Mouse (Mus musculus) neural tube, embryonic 11.5 days (tissue): ENCODE results near the gene Sbk3. TPM values are rescaled to one million over a fixed set of nuclear protein-coding genes. Genes with fewer than 3 reads are reported as not detected.
"Not testable (repeated sequence)": the region's sequence is repeated elsewhere in the genome, so short reads cannot be mapped to it uniquely, and the experiment has no call there.

Source experiments
- ATAC-seq: fragments of 200-750 bp; cut with Nextera tagmentation; 2 replicates; pipeline ENCODE4 v1.8.0; 2017; ENCODE audit warnings: moderate number of reproducible peaks, mild to moderate bottlenecking, moderate TSS enrichment, moderate library complexity; ENCODE audit not compliant: insufficient read depth, low FRiP score, low TSS enrichment
- DNase-seq: peaks from one replicate; pipeline ENCODE4 v3.0.0-alpha.2; 2015; ENCODE audit warnings: low spot score
- H3K27ac ChIP-seq: fragments of 300-500 bp; sonication (generic); 2 replicates; pipeline ENCODE4 v1.5.1; 2014; ENCODE audit warnings: low read depth, mild to moderate bottlenecking, low read length
- H3K27me3 ChIP-seq: fragments of 300-500 bp; sonication (generic); 2 replicates; pipeline ENCODE4 v1.6.1; 2014; ENCODE audit warnings: mild to moderate bottlenecking, low read length, mixed read lengths; ENCODE audit not compliant: control insufficient read depth, insufficient read depth
- H3K36me3 ChIP-seq: fragments of 300-500 bp; sonication (generic); 2 replicates; pipeline ENCODE4 v1.6.1; 2014; ENCODE audit warnings: mild to moderate bottlenecking, low read length, moderate library complexity, mixed read lengths; ENCODE audit not compliant: control insufficient read depth, insufficient read depth
- H3K4me1 ChIP-seq: fragments of 300-500 bp; sonication (generic); 2 replicates; pipeline ENCODE4 v1.6.1; 2014; ENCODE audit warnings: low read length, mixed read lengths; ENCODE audit not compliant: control insufficient read depth, insufficient read depth
- H3K4me2 ChIP-seq: fragments of 300-500 bp; sonication (generic); 2 replicates; pipeline ENCODE4 v1.6.1; 2014; ENCODE audit warnings: low read depth, mild to moderate bottlenecking, moderate library complexity
- H3K4me3 ChIP-seq: fragments of 300-500 bp; sonication (generic); 2 replicates; pipeline ENCODE4 v1.5.1; 2014; ENCODE audit warnings: low read depth, low read length
- H3K9ac ChIP-seq: fragments of 300-500 bp; sonication (generic); 2 replicates; pipeline ENCODE4 v1.6.1; 2014; ENCODE audit warnings: mild to moderate bottlenecking, low read length
- H3K9me3 ChIP-seq: fragments of 300-500 bp; sonication (generic); 2 replicates; pipeline ENCODE4 v1.6.1; 2016; ENCODE audit warnings: low read length; ENCODE audit not compliant: control insufficient read depth
- WGBS: fragments of 180-500 bp; shearing (Covaris S2); extraction: QIAGEN DNeasy Blood & Tissue Kit; methylation state at CpG from one replicate; pipeline ENCODE4 v1.1.7; 2014; 5-methylcytosine and 5-hydroxymethylcytosine counted together
- polyA plus RNA-seq: library from polyadenylated mRNA; unstranded; fragments of >200 nt; fragmentation: Nextera tagmentation; extraction: Ambion mirVana; gene quantifications from 2 replicates; pipeline ENCODE4 v1.2.1, GENCODE M21; 2014

The Sbk3 gene
- polyA plus RNA-seq, 1 experiment from 2014 or later, result 0.09 TPM

DNA sequence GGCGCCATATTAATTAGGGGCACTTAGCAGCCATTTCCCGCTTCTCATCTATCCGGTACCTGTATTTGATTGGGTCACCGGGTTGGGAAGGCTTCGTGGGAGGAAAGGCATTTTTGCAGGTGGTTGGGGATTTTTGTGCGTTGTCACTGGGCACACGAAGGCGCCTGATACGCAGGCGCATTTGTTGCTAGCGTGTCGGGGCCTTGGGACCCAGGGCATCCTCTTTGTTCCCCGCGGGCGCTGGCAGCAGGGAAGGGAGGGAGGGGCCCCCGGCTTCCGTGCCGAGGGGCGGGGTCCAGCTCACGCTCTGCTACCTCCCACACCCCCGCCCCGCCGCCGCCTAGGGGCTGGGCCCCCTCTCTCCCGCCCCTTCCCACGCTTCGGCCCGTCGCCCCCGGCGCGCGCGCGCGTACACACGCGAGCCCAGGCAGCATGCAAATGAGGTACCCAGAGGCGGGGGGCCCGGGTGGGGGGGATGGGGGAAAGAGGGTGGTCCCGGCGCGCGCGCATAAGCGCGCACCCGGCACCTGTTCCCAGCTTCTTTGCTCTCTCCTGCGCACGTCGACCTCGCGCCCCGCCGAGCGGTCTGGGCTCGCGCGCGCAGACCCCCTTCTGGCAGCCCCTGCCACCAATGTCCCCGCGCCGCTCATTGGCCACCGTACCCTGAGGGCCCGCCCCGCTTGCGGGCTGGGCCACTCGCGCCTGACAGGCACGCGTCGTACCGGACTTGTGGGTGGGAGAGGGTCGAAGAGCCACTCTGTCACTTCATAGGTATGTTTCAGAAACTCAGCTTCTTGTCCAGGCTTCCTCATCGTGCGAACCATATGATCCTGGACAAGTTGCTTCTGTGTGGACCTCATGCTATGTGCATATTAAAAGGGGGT lies 44.4 kb upstream of the Sbk3 start, which contains the start of gene Gm44973:
Gene Gm44973 (plus strand): TSS at position 379 of the 884 bp plus-strand sequence.
- under 1% methylated on average over 55 of the region's 76 CpGs for WGBS
- Histone ChIP-seq H3K4me3 (peak within 1 kb of the TSS; percentile 46), H3K4me1 (peaks cover 7% of the 10 kb centered on the region; the same call in 1 of the 2 replicates), H3K4me2 (peak within 1 kb of the TSS; percentile 57), H3K27me3 (no peaks in the 10 kb centered on the region), H3K9ac (peak within 1 kb of the TSS; percentile 77), H3K27ac (peak within 1 kb of the TSS; percentile 92), H3K36me3 (peaks cover 15% of the 10 kb centered on the region), H3K9me3 (no peaks in the 10 kb centered on the region)
- DNase-seq (peak; percentile 96), ATAC-seq (peak; percentile 78)

GRCm38 (mm10) chr7:5014251-5015117 lies 43.5 kb upstream of the Sbk3 start, which contains the start of the genes Zfp524 and Fiz1:
Gene Zfp524 (plus strand): TSS chr7:5014415.
Gene Fiz1 (minus strand): TSS chr7:5014697.
- DNase-seq (peak; percentile 97), ATAC-seq (peak; percentile 81)
- Histone ChIP-seq H3K4me1 (peaks cover 7% of the 10 kb centered on the region; the same call in 1 of the 2 replicates), H3K4me3 (peak within 1 kb of the TSS; percentile 46), H3K4me2 (peak within 1 kb of the TSS; percentile 57), H3K9ac (peak within 1 kb of the TSS; percentile 77), H3K9me3 (no peaks in the 10 kb centered on the region), H3K27ac (peak within 1 kb of the TSS; percentile 92), H3K36me3 (peaks cover 21% of the 10 kb centered on the region), H3K27me3 (no peaks in the 10 kb centered on the region)
- 0% methylated on average over 42 of the region's 42 CpGs for WGBS

- no peaks in the 10 kb centered on the region for H3K27me3 ChIP-seq
- WGBS, result 91% methylated on average over 27 of the region's 27 CpGs
- H3K9me3 ChIP-seq, result no peaks in the 10 kb centered on the region
- H3K36me3 ChIP-seq, result peaks cover 34% of the 10 kb centered on the region
- no peak overlapping the region for H3K4me3 ChIP-seq
- no peak overlapping the region for H3K27ac ChIP-seq
- H3K4me2 ChIP-seq, result no peak overlapping the region
- DNase-seq, result no peak
- H3K9ac ChIP-seq, result no peak overlapping the region
- peaks cover 7% of the 10 kb centered on the region; the same call in 1 of the 2 replicates for H3K4me1 ChIP-seq
- no peak for ATAC-seq
Observed at GRCm38 (mm10) chr7:5012681-5013513, 41.9 kb upstream of the Sbk3 start.

GRCm38 (mm10) chr7:5008229-5008628 lies 37.3 kb upstream of the Sbk3 start:
- H3K4me1 ChIP-seq, result 0 out of 2 replicates have a peak, but pooled peaks cover under 1% of the 10 kb centered on the region
- H3K36me3 ChIP-seq, result peaks cover 40% of the 10 kb centered on the region
- no peak overlapping the region for H3K4me3 ChIP-seq

GRCm38 (mm10) chr7:5002876-5003275 lies 31.9 kb upstream of the Sbk3 start:
- H3K36me3 ChIP-seq, H3K27ac ChIP-seq, ATAC-seq, H3K4me2 ChIP-seq, H3K27me3 ChIP-seq, H3K9ac ChIP-seq, DNase-seq, H3K9me3 ChIP-seq, H3K4me1 ChIP-seq, H3K4me3 ChIP-seq: not testable (repeated sequence)
- 72% methylated on average over 8 of the region's 8 CpGs for WGBS

More at GRCm38 (mm10) chr7:5008229-5008628, 37.3 kb upstream of the Sbk3 start:
- ATAC-seq, result no peak
- Histone ChIP-seq H3K27ac (no peak overlapping the region), H3K4me2 (no peak overlapping the region), H3K9ac (no peak overlapping the region), H3K9me3 (no peaks in the 10 kb centered on the region), H3K27me3 (no peaks in the 10 kb centered on the region)
- no peak for DNase-seq
- 97% methylated on average over 26 of the region's 26 CpGs for WGBS

GRCm38 (mm10) chr7:4999876-5000275 lies 28.9 kb upstream of the Sbk3 start:
- peaks cover 10% of the 10 kb centered on the region for H3K4me1 ChIP-seq
- 65% methylated on average over 2 of the region's 2 CpGs for WGBS
- peaks cover 2% of the 10 kb centered on the region for H3K27me3 ChIP-seq
- H3K9me3 ChIP-seq, result no peaks in the 10 kb centered on the region
- DNase-seq (no peak), ATAC-seq (no peak)
- no peak overlapping the region for H3K4me2 ChIP-seq
- H3K9ac ChIP-seq, result no peak overlapping the region
- H3K36me3 ChIP-seq, result no peaks in the 10 kb centered on the region
- H3K27ac ChIP-seq, result no peak overlapping the region
- no peak overlapping the region for H3K4me3 ChIP-seq

DNA sequence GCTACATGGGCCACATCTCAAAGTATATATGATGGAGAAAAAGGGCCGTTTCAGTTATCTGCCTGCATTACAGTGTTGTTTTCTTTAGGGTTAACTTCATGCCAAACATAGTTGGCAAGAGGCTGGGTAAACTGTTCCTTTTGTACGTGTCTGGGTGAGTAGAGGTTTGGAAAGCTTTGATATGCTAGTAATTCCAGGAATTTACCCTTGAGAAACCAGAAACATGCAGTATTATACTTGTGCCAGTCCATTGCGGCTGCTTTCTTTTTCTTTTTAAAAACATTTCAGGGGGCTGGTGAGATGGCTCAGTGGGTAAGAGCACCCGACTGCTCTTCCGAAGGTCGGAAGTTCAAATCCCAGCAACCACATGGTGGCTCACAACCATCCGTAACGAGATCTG lies 26.0 kb upstream of the Sbk3 start:
- WGBS, result 71% methylated on average over 6 of the region's 8 CpGs

More for the DNA sequence above, 26.0 kb upstream of the Sbk3 start:
- no peak overlapping the region for H3K27ac ChIP-seq
- ATAC-seq (no peak), DNase-seq (no peak)
- H3K9ac ChIP-seq, result peak overlapping the region; percentile 91
- peaks cover 7% of the 10 kb centered on the region for H3K36me3 ChIP-seq
- peaks cover 19% of the 10 kb centered on the region for H3K27me3 ChIP-seq
- no peaks in the 10 kb centered on the region; the same call in 1 of the 2 replicates for H3K9me3 ChIP-seq
- H3K4me1 ChIP-seq, result peaks cover 17% of the 10 kb centered on the region
- peak overlapping the region; percentile 87 for H3K4me2 ChIP-seq
- H3K4me3 ChIP-seq, result peak overlapping the region; percentile 72
